Mouse (Mus musculus) adrenal gland, adult 2 months (tissue): ENCODE measurements around the gene Stx19. TPM values are rescaled to one million over a fixed set of nuclear protein-coding genes. Genes with fewer than 3 reads are reported as not detected.

Experiments
- DNase-seq: peaks from one replicate; pipeline ENCODE4 v3.0.0; 2021
- long read RNA-seq: library from polyadenylated mRNA; stranded (forward); transcript quantifications from one replicate; pipeline ENCODE4 v2.0.0, GENCODE M21; 2021
- polyA plus RNA-seq: library from polyadenylated mRNA; depleted of rRNA; stranded (reverse); fragments of >200 nt; gene quantifications from 2 replicates; pipeline ENCODE4 v1.2.3, GENCODE M21; 2012; rRNA removed
- total RNA-seq, 2 experiments: library from RNA; stranded (reverse); gene quantifications; 2 replicates each; pipeline ENCODE4 v1.2.3; 2021

Gene Stx19
- not detected for total RNA-seq
- not detected in 2 replicates for polyA plus RNA-seq
- long read RNA-seq = 0 reads

- DNase-seq = no peak
These were observed at the start of gene Stx19 for GRCm38 (mm10) chr16:62814491-62814890. TSS of gene Stx19 (plus strand) at chr16:62814676.

- DNase-seq = no peak
These were observed 41.0 kb upstream of the Stx19 start for GRCm38 (mm10) chr16:62773462-62773861.

- no peak for DNase-seq
These were observed 38.4 kb upstream of the Stx19 start for GRCm38 (mm10) chr16:62776034-62776433.

DNA sequence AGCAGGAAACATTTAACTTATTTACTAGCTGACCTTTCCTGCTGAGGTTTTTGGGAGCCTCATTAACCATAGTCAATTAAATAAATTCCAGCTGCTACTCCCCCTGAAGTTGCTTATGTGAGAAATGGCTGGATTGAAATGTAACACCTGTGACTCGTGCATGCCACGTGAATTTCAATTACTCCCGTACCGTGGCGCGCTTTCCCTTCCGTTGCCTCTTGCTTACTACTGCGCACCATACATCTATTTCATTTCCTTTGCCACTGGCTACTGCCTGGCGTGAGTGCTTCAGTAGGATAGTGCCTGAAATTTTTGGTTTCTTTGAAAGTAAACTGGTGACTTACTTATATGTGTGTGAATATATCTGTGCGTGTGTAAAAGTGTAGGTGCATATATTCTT lies 36.2 kb upstream of the Stx19 start:
- no peak for DNase-seq

- peak; percentile 8 for DNase-seq
These were observed 32.2 kb upstream of the Stx19 start for GRCm38 (mm10) chr16:62782229-62782628.

GRCm38 (mm10) chr16:62786621-62787331 lies 27.7 kb upstream of the Stx19 start, which contains the start of gene Nsun3:
TSS of gene Nsun3 (minus strand) at chr16:62786818.
- DNase-seq = peak; percentile 94

DNA sequence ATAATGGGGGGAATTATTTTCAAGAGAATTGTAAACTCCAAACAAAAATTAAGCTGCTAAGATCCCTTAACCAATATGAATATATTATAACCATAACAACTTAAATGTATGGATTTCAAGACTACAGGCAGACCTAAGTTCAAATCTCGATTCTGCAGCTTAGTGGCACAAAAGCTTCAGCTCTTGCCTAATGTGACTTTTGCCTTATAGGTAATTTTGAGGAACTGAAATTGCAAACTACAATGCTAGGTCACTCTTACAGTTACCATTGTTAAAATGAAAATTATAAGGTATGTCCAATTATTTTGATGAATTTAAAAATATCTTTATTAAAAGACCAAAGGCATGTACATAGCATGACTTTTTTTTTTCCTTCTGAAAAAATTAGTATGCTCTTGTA lies 17.9 kb upstream of the Stx19 start:
- no peak for DNase-seq

DNA sequence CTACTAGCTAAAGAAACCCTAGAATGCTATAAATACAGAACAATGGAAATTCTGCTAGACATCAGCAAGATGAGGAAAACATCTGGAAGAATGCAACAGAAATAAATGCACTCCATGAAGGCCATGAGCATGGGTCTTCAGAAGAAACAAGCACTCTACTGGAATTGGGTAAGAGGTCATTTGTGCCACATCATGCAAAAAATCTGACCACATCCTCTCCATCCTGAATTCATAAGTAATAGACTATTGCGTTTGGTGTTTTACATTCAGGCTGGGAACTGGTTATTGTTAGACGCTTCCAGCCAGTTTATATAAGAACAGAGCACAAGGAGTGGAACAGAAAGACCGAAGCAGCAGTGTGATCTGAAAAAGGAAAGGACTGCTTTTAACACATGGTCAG lies 15.7 kb upstream of the Stx19 start:
- no peak for DNase-seq

DNA sequence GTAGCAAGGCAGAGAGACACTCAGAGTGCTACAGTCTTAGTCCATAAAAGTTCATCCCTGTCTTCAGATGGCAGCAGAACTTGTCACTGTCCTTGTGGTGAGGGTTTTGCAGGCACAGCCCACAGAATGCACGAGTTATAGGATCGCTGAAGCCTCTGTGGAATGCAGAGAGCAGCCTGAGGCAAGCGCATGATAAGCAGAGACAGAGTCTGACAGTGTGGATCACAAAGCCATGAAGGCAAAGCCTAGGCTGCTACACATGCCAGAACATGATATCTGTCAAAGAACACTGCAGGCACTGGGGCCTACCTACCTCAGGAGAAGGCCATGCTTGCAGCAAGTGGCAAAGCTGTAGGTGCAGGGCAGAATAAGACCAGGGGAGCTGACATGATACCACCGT lies 15.1 kb upstream of the Stx19 start:
- no peak for DNase-seq

DNA sequence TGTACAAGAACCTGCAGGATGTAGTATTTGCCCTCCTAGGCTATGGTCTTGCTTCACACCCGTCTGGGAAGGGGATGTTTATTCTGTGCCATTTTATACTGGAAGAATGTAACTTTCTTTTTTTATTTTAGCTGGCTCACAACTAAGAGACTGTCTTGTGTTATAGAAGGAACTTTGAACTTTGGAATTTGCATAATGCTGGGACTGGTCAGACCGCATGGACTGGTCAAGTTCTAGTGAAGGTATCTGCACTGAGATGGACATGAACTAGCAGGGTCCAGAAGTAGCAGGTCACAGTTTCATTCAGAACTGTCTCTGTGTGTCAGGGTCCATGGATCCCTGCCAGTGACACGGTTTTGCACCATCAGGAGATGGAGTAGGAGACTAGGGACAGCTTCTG lies 14.6 kb upstream of the Stx19 start:
- DNase-seq = no peak

DNA sequence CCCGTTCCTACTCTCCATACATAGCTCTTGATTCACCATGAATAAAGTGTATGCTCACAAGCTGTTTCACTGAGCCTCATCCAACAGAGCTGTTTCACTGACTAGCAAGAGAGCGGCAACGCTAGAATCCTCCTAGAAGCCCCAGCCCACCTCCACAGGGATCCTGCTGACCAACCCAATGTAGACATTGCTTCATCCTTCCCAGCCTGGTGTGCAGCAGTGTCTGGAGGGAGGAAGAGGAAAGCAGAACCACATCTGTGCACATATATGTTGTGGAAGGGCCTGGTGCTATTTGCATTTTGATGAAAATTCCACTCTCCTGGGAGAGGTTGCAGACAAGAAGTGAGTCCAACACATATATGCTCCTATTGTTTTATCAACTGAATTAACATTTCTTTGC lies 9.9 kb upstream of the Stx19 start:
- DNase-seq = no peak

DNA sequence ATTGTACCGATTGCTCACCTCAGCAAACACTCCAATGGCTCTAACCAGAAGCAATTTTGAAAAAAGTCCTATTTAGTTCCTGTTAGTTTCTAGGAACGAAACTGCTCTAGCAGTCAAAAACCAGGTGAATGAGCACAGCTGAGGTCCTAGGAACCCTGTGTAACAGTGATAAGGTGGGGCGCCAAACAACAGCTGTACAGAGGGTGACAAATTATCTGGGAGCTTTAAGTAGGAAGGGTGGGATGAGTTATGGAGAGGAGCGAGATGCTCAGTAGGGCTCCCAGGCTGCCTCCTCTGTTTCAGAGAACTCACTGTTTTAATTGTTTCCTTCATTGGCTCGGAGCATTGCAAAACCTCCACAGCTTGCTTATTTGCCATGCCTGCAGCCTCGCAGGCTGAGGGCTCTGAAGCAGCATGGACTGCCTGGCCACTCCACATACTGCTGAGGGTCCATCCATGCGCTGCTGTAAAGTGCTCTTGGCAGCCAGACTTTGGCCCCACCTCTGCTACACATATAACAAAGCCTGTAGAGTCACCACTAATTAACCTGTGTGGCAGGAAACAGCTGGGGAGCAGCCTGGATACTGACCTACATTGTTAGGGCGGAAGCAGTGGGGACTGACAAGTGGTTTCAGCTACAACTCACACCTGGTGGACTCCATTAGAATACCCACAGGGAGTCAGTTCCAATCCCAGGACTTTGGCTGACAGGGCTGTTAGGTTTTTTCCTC lies 7.1 kb upstream of the Stx19 start:
- no peak for DNase-seq

DNA sequence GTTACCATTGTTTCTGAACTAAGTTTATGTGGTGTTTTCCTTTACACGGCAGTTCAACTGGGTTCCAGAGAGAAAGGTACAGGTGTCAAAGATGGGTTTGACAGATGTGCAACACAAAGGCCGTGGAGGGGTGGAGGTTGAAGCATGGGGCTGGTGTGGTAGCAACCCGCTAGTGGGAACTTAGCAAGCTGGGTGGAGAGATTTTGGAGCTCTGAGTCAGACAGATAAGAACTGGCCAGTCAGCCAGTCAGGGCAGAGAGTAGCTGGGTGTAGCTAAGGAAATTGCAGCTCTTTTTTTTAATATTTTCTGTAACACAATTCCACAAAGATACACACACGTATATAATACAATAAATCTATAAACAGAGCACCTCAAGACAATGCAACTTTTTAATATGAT lies 3.6 kb upstream of the Stx19 start:
- no peak for DNase-seq

DNA sequence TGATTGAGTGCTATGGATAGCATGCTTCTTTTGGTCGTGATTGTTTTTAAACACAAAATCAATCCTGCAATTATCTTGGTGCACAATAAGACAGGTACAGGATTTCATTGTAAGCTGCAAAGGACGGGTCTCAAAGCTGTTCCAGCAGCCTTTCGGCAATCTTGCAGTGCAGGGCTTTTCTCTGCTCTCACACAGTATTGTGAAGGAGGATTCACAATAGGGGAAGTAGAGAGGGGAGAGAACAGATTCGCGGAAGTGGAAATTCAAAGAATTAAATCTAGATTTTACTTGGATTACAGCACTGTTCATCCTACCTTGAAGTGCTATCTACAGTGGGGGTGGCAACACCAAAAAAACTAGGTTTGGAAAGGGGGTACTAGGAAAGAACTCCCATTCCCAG lies 686 bp upstream of the Stx19 start:
- DNase-seq = no peak

DNA sequence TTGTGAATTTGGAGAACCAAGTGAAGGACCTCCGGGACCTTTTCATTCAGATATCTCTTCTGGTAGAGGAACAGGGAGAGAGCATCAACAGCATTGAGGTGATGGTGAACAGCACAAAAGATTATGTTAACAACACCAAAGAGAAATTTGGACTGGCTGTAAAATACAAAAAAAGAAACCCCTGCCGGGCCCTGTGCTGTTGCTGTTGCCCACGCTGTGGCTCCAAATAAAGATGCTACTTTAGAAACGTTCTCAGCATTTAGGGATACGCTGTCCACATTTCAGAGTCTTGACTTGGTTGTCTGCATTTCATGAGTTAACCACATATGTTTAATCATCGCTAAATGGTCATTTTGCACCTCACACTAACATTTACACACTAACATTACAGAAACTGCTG lies 8.0 kb downstream of the Stx19 start:
- DNase-seq = no peak

DNA sequence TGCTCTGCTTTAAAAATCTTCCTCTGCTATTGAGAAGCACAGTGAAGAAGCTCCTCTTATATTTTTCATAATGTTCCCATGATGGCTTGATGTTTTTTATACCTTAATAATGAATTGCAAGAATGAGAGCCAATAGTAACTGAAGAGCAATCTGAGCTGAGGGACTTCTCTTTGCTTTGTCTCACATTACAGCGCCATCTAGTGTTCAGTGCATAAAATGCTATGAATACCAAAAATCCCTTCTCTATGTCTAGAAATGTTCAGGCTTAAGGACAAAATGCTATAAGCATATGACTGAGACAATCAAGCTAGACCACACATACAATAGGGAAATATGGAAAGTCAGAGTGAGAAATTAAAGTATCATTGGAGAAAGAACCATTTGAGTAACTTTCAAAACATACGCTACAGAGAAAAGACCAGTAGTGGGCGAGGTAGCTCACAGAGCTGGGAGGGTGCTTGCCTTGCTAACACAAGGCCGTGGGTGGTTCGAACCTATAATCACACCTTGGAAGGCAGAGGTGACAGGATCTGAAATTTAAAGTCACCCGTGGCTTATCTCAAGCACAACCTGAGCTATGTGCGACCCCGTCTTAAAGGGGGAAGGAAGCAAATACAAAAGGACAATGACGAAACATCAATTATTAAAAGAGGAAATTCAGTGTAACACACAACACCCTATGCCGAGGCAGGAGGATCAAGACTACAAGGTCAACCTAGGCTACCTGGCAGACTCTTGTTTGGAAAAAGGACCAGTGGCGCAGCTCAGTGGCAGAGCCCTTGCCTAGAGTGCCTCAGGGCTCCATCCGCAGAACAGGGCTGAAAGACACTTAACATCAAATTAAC lies 11.9 kb downstream of the Stx19 start:
- DNase-seq = no peak

DNA sequence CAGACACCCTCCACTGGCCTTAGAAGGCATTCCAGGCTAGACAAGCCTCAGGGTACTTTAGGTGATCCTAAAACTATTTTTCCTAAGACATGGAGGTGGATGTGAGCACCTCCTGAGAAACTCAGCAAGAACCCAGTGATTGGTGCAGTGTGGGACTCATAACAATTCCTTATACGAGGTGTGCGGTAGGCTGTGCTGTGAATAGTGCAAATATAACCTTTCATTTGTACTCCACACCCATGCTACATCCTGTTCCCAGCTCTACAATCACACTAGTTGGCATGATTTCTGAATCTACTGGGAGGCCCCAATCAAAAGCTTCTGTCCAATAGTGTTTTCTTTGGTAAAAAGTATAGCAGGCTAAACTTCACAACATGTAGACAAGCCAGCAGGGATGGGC lies 17.6 kb downstream of the Stx19 start:
- DNase-seq = no peak

- DNase-seq = peak; percentile 45
These were observed 18.0 kb downstream of the Stx19 start for GRCm38 (mm10) chr16:62832481-62832880.

DNA sequence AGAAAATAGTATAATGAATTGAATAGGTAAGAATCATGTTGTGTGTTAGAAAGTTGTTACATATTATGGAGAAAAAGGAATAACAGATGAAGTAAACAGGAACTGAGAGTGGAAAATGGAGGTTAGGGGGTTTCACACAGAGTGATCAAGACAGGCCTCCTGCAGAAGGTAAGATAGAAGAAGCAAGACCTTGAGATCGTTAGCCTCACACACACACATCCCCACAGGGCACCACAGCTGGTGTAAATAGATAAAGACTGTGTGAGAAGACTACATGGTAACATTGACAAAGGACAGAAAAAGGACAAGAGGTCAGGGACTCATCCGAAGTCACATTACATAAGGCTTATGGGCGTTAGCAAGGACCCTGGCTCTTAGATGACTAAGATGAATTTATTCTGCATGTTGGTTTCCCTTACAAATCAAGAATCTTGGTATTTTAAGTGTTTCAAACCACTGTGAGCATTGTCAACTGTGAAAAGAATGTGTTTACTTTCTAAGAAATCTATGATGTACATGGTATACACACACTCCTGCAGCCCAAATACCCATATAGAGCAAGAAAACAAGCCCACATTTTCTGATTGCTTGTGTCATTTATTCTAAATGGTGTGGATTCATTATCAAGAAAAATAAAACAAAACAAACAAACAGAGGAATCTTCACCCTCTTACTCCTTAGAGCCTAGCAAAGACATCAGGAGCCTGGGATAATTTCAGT lies 19.7 kb downstream of the Stx19 start:
- no peak for DNase-seq

- no peak for DNase-seq
These were observed 30.9 kb downstream of the Stx19 start for GRCm38 (mm10) chr16:62845341-62845740.

DNA sequence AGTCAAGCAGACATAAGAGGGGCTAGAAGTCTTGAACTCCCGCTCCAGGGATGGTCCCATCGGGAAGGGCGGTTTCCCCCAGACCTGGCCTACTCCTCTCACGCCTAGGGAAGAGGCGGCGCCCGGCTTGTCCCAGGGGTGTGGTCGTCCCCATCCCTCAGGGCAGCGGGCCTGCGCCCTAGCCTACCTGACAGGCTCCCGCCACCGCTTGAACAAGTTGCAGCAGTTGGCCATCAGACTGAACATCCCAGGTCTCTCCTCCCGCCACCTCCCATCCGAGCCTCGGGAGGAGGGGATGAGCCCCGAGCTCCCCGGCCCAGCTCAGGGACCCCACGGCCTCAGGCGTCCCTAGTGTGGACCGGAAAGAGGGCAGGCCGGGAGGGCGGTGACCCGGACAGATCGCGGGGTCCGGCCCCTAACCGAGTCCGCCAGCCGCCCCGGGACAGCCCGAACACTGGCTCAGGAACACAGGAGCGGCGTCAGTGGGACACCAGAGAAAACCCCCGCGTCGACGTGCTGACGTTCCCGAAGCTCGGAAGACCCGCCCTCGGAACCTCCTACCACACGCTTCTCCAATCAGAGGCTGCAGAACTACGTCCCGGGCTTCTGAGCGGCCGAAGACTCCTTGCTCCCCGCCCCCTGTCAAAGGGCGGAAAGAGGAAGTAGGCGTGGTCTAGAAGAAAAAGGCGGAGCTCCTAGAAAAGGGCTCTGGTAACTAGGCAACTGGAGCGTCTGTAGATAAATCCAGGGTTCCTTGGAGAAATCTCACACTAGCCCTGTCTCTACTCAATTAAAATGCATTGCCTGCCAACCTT lies 32.2 kb downstream of the Stx19 start, which contains the start of gene Arl13b:
Gene Arl13b (minus strand): TSS at position 543 of the 815 bp plus-strand sequence.
- DNase-seq = peak; percentile 97
